Mouse (Mus musculus): Measurements from ENCODE around the gene Hist1h3e.
"Not testable (repeated sequence)": the region's sequence is repeated elsewhere in the genome, so short reads cannot be mapped to it uniquely, and the experiment has no call there.

Gene Hist1h3e

GRCm38 (mm10) chr13:23561531-23561882 lies 662 bp downstream of the Hist1h3e start:
- DNase-seq (ENCODE audit: low read depth) = not testable (repeated sequence)

- not testable (repeated sequence) for DNase-seq (ENCODE audit: low read depth)
Observed at GRCm38 (mm10) chr13:23560699-23561098, 1.5 kb downstream of the Hist1h3e start.

- no peak for DNase-seq (ENCODE audit: low read depth)
Observed at GRCm38 (mm10) chr13:23556906-23557305, 5.3 kb downstream of the Hist1h3e start.

GRCm38 (mm10) chr13:23555839-23556416 lies 6.2 kb downstream of the Hist1h3e start:
- DNase-seq (ENCODE audit: low read depth) = no peak

- no peak for DNase-seq (ENCODE audit: low read depth)
Observed at GRCm38 (mm10) chr13:23554925-23555838, 7.0 kb downstream of the Hist1h3e start.

- no peak for DNase-seq (ENCODE audit: low read depth)
Observed at GRCm38 (mm10) chr13:23554393-23554792, 7.8 kb downstream of the Hist1h3e start.

- DNase-seq (ENCODE audit: low read depth) = no peak
Observed at GRCm38 (mm10) chr13:23552962-23553361, 9.2 kb downstream of the Hist1h3e start, which contains the start of gene Hist1h1d. Gene Hist1h1d, plus strand, starts transcription at chr13:23553262.

- no peak for DNase-seq (ENCODE audit: low read depth)
Observed at GRCm38 (mm10) chr13:23551931-23552914, 9.9 kb downstream of the Hist1h3e start.

- DNase-seq (ENCODE audit: low read depth) = peak; percentile 87
Observed at GRCm38 (mm10) chr13:23551146-23551834, 10.9 kb downstream of the Hist1h3e start, which contains the start of gene Hist1h4f. Gene Hist1h4f, minus strand, starts transcription at chr13:23551648.

- DNase-seq (ENCODE audit: low read depth) = no peak
Observed at GRCm38 (mm10) chr13:23550761-23551145, 11.4 kb downstream of the Hist1h3e start.

GRCm38 (mm10) chr13:23546694-23547093 lies 15.5 kb downstream of the Hist1h3e start:
- DNase-seq (ENCODE audit: low read depth) = no peak

- DNase-seq (ENCODE audit: low read depth) = not testable (repeated sequence)
Observed at GRCm38 (mm10) chr13:23544787-23545120, 17.4 kb downstream of the Hist1h3e start.

- DNase-seq (ENCODE audit: low read depth) = peak; percentile 93
Observed at GRCm38 (mm10) chr13:23543965-23544786, 18.0 kb downstream of the Hist1h3e start, which contains the start of gene Hist1h3f. Gene Hist1h3f, plus strand, starts transcription at chr13:23544052.

- peak; percentile 91 for DNase-seq (ENCODE audit: low read depth)
Observed at GRCm38 (mm10) chr13:23542999-23543607, 19.1 kb downstream of the Hist1h3e start, which contains the start of gene Hist1h2bh. Gene Hist1h2bh, minus strand, starts transcription at chr13:23543392.

- not testable (repeated sequence) for DNase-seq (ENCODE audit: low read depth)
Observed at GRCm38 (mm10) chr13:23542225-23542980, 19.8 kb downstream of the Hist1h3e start.

GRCm38 (mm10) chr13:23541497-23541896 lies 20.7 kb downstream of the Hist1h3e start:
- no peak for DNase-seq (ENCODE audit: low read depth)

GRCm38 (mm10) chr13:23539821-23540220 lies 22.3 kb downstream of the Hist1h3e start:
- DNase-seq (ENCODE audit: low read depth) = not testable (repeated sequence)

GRCm38 (mm10) chr13:23538249-23538648 lies 23.9 kb downstream of the Hist1h3e start:
- no peak for DNase-seq (ENCODE audit: low read depth)

All from fibroblast of lung, adult 2 months (primary cell).